Mouse (Mus musculus): ENCODE results near the gene Hdgfl1.

Hdgfl1 gene

DNA sequence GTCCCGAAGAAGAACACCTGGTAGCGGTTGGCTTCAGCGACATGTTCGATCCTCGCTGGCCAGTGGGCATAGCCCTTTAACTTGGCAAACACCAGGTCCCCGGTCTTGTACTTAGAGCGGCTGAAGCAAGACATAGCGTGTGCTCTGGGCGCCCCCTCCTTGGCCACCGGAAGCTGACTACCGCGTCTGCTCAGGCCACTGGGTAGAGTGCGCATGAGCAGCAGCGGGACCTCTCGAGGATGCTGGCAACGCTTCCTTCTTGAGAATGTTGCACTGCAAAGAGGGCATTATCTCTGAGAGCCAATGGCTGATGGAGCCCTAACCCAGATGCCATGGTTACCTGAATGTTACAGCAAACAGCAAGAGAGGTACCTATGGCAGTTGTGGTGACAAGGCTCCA lies at the start of gene Hdgfl1:
Gene Hdgfl1 (minus strand): TSS at position 211 of the 400 bp plus-strand sequence.
- no peak for DNase-seq (ENCODE audit: low read depth)

DNA sequence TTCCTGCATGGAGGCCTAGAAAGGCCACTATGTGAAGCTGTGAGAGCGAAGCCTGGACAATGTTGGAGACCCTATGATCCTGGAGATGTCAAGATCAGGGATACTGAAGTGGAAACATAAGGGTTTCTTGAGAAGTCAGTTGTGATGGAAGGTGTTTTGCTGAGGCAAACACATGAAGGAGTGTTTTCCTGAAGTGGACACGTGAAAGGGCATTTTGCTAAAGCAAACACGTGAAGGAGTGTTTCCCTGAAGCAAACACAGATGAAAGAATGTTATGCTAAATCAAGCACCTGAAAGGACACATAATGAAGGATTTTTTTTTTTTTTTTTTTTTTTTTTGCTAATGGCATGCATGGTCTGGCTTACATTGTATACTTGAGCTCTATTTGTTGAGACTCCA lies 25.5 kb upstream of the Hdgfl1 start:
- no peak for DNase-seq (ENCODE audit: low read depth)

DNA sequence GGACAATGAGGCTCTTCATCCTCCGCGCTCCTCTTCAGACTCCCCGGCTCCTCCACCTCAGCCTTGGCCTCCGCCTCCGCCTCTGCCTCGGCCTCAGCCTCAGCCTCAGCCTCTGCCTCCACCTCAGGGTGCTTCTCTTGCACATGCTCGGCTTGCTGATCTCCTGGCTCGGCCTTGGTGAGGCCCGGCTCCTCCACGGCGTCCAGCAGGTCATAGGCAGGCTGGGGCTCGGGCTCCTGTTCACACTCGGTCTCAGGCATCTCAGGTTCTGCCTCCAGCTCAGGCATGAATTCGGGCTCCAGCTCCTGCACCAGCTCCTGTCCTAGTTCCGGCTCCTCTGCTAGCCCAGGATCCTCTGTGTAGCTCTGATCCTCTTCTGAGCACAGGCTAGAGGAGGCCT lies 541 bp downstream of the Hdgfl1 start:
- no peak for DNase-seq (ENCODE audit: low read depth)

DNA sequence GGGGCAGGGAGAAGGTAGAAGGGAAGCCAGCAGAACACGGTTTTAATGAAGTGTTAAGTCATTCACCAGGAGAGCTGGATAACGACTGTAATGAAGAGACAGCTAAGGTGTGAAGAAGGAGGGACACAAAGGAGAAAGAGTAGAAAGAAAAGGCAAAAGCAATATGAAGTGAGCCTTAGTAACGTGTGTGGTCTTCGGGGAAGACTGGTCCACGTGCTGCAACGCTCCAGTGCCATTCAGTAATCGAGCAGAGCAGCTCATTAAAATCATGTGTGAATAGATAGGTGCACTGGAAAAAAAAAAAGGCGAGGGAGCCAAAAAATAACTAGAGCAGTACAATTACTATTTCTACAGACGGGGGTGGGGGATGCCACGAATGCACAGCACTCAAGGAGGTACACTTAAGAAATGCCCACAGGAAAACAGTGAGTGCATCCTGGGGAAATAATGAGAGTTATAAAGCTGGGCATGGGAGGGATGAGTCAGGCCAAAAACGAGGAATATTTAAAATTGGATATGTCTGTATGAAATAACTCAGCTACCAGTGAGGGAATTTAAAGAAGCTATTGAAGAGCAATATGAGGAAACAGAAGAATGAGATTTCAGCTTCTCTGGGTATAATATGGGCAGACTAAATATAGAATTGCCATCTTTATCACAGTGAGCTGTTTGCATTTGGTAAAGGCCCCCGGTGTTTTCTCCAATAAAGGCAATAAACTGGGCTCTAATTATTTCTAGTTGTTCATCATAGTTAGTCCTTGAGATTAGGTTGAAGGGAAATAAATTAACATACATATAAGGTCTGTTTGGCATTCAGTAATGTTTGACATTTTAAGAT lies 7.8 kb downstream of the Hdgfl1 start:
- no peak for DNase-seq (ENCODE audit: low read depth)

DNA sequence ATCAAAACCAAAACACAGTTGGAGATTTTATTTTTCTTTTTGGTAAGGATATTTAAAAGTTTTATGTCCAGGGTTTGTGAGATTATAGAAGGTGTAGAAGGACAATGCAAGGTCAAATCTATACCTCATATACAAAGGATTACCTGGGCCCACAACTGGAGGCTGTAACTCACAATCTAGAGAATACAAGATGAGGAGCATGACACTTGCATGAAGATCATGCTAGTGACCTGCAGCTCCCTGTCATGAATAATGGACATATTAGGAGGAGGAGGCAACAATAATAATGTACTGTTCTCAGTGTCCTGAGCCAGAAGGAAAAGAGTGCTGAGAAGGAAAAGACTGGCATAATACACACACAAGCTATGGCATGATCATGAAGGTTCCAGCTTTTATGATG lies 17.1 kb downstream of the Hdgfl1 start:
- DNase-seq (ENCODE audit: low read depth) = no peak

DNA sequence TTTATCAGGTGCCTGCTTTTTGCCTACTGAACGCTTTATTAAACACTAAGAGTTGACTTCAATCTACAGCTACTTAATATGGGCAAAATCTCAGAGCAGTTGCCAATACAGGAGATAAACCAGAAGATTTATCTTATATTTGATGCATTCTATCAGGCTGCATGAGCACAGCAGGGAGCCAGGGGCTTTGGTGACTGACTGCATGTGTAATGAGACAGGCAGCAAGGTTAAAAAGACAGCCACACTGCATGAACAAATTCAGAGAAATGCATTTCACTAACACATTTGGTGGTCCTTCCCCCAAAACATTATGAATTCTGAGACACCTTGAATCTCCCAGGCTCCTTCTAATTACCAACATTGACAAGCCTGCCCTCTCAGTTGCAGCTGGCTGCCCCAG lies 17.6 kb downstream of the Hdgfl1 start:
- DNase-seq (ENCODE audit: low read depth) = no peak

DNA sequence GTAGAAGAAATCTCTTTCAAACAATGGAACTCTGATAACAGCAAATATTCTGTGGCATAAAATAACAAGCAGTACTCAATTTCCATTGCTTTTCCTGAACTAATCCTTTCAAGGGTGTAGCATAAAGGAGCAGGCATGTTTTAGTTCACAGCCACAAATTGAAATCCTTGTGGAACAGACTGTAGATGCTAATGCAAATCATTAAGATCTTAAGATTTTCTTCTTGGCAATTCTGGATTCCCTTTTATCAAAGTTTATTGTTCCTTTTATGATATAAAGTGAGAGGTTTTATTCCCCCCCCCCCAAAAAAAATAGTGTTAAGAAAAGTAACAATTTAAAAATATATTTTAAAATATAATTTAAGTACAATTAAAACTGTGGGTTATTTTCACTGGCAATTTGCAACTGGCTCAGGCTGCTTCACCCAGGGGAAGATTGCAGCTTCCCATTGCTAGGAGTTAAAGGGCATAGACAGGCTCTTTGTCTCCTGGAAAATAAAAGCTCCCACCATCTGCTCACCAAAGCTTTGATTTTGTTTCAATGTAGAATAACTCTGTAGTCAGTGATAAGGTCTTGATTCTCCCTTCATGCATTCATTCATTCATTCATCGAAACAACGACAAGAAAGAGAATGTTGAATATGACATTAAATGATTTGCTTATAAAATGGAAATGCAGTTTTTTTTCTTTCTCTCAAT lies 24.1 kb downstream of the Hdgfl1 start:
- no peak for DNase-seq (ENCODE audit: low read depth)

DNA sequence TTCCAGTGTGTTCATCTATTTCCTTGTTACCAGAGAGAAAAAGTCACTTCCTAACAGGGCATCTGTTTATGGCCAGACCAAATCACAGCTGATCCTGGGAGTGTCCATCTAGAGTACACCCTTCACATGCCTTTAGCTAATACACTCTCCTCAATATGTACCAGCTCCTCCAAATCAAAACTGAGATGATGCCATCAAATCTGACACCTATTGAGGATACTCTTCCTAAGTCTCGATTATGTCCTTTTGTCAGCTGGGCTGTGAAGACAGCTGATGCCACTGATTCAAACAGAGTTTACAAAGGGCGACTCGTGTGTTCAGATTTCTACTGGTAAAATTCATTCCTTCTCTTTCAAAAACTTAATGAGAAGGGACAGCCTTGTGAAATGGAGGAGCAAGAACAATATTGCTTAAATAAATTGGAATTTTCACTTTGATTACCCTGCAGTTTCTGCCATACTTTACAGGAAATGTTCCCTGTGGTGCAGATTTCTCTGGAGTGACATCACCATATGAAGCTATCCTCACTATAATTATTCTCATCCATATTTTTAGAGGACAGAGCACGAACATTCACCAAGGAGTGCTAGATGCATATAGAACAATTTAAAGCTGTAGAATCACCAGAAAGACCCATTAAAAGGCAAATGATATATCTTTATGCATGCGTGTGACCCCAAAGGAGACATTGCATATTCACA lies 24.8 kb downstream of the Hdgfl1 start:
- DNase-seq (ENCODE audit: low read depth) = no peak

DNA sequence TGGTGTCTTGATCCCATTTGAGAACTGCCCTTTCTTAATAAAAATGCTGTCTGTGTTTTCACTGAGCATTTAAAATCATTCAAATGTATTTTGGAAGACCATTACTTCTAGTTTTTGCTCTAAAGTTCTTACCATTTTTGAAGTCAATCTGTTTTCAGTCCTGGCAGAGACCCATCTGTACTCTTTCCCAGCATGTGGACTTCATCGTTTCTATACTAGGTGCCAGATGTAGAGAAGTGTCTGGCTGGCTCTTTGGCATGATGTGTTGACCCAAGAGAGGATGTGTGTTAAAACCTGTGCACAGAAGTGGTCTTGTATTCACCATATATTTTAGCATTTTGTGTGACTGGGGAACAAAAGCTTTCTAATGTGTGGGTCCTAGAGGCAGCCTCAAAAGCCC lies 25.9 kb downstream of the Hdgfl1 start:
- no peak for DNase-seq (ENCODE audit: low read depth)

DNA sequence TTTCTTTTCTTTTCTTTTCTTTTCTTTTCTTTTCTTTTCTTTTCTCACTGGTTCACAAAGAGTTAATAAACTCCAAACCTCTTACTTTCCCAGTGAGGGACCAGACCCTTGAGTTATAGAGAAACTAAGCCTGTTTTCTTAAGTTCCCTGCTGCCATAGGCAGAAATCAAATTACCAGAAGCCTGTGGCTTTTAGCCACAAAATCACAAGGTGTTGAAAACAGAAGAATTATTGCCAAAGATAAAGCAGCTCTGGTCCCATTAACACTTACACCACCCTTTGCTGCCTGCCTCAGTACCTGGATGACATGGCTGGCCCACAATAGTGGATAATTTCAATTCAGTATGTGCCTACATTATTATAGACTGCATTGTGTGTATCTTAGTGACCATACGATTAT lies 35.0 kb downstream of the Hdgfl1 start:
- DNase-seq (ENCODE audit: low read depth) = no peak

DNA sequence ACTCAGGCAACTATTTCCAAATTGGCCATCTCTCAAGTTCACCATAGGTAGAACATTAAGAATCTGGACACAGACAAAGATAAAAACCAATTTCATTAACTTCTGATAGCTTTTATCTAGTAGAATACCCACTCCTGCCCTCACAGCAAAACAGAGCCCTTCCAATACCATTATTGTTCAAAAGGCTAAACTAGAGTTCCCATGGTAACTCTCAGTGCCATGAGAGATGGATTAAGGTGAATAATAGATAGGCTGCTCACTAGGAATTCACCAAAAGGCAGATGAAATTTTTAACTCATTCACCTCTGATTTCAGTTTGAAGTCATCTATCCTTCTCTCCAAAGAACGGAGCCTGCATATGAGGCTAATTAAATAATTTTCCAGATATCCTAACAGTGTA lies 45.7 kb downstream of the Hdgfl1 start:
- no peak for DNase-seq (ENCODE audit: low read depth)

DNA sequence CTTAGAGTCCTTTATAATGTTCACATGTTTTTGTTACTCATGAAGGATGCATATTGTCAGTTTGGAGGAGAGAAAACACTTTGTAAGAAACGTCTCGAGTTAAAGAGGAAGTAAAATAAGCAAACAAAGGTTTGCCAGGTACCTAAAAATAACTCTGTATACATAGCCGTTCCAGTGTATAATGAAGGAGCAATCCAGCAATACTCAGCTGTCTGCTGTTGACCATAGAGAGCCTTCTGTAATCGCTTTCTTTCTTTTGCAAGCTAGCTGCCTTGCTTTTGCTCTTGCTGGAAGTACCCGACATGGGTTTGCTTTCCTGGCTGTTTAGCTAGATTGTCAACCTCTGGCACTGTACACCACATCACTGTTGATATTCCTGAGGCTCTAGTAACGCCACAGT lies 48.6 kb downstream of the Hdgfl1 start:
- DNase-seq (ENCODE audit: low read depth) = no peak

DNA sequence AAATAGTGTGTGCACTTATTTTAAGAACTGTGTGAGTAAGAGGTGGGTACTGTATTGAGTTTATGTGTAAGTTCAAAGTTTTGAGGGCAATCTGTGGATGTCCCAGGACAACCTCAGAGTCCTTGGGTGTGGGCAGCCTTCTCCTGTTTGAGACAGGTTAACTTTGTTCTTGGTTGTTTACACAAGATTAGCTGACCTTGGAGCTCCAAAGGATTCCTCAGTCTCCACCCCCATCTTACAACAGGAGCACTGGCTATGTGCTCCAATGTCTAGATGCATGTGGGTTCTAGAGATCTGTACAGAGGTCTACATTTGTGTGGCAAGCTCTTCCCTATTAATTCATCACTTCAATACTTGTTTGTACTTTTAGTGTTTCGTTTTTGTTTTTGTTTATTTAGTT lies 49.0 kb downstream of the Hdgfl1 start:
- no peak for DNase-seq (ENCODE audit: low read depth)

DNA sequence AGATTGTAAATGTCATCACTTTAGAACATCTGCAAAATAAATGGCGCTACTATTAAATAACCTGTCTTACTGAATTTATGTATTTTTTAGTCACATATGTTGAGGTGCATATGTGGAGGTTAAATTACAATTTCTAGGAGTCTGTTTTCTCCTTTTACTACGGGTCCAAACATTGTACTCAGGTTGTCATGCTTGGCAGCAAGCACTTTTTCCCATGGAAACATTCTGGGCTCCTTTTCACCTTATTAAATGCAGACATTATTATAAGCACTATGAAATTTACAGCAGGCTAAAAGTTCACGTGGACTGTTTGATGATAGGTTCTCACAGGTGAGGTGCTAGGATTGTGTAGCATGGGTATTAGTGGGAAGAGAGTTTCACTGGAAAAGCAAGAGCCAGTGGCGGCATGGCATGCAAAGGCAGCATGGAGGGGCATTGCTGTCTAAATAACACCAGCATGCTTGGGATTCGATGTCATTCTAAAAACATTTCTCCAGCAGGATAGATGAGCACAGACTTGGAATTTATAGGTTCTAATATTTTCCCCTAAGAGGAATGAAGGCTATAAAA lies 50.7 kb downstream of the Hdgfl1 start:
- DNase-seq (ENCODE audit: low read depth) = no peak
